30 mouse cellular contexts compared by ENCODE assay signal in the genomic region with DNA sequence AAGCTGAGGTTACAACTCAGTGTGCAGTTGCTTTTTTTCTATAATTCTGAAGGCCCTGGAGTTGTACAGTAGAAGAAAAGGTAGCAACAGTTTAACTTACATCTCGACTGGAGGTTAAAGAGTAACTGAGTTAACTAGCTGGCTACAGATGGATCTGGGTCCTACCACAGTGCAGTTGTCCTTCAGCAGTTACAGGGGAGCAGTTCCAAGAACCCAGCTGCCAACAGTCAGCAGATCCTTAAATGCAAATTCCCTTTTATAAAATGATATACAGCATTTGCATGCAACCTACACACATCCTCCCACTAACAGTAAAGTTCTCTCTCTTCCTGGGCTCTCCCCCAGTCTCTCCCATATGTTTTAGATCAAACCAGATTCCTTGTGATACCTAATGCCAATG. TPM values are rescaled to one million over a fixed set of nuclear protein-coding genes. Genes with fewer than 3 reads are reported as not detected.
DNase-seq lines count a peak whose midpoint lies in the region; TF ChIP-seq lines count a peak whose summit lies in the region.
"Had no signal": no experiment of that assay in that cellular context is flagged by ENCODE, and none has a peak within 500 bp of the region (broad histone marks: within the 10 kb centered on the region; RNA-seq: fewer than 3 reads in every experiment).

No protein-coding gene starts in this region.

- H3K27ac ChIP-seq in heart, adult 2 months, result no peak overlapping the region
- H3K27ac ChIP-seq: embryonic facial prominence, embryonic 15.5 days; kidney, postnatal 0 days; liver, embryonic 14.5 days; lung, embryonic 15.5 days; macrophage; midbrain, embryonic 10.5 days; stomach, embryonic 15.5 days had no signal

- intact Hi-C loops in heart, adult 2 months (cut with DNase I), result no loop called here

- H3K4me3 ChIP-seq in heart, adult 2 months, result no peak overlapping the region
- H3K4me3 ChIP-seq: embryonic facial prominence, embryonic 15.5 days; lung, embryonic 15.5 days; midbrain, embryonic 10.5 days; stomach, embryonic 15.5 days had no signal

- no peak for TF ChIP-seq EP300 in heart, adult 2 months (IDR thresholded peaks at IDR 0.05; ENCODE audit: insufficient read depth, low read depth, low read length)

- no peak for TF ChIP-seq CTCF in heart, adult 2 months (IDR thresholded peaks at IDR 0.05)

- no peaks in the 10 kb centered on the region for H3K4me1 ChIP-seq in heart, adult 2 months (ENCODE audit: control insufficient read depth, insufficient read depth, low read length)
- H3K4me1 ChIP-seq: embryonic facial prominence, embryonic 15.5 days; lung, embryonic 15.5 days; midbrain, embryonic 10.5 days; stomach, embryonic 15.5 days had no signal

- peak; percentile 63 for DNase-seq in kidney, adult 11 months
- no peak for DNase-seq in kidney, postnatal 4 days
- peak; percentile 75 for DNase-seq in right cerebral cortex, adult 18-20 months
- DNase-seq in right cerebral cortex, postnatal 4 days, result no peak
- DNase-seq in kidney, postnatal 25 days, result peak; percentile 36 to 71
- peak; percentile 88 for DNase-seq in telencephalon, adult 2 months (ENCODE audit: low read depth, low spot score)
- no peak for DNase-seq in cerebellum, adult 8-10 months
- DNase-seq in heart, adult 2 months, result no peak
- DNase-seq: adrenal gland, postnatal 14 days; cerebellum, adult 11-12 months; cerebellum, postnatal 25 days; gastrocnemius, postnatal 14 days; heart, adult 18-20 months; heart, postnatal 36 days; layer of hippocampus, postnatal 36 days; retina, postnatal 1 day; spleen, adult 18-20 months; thymus, adult 2 months had no signal

- H3K9ac ChIP-seq in heart, adult 2 months (ENCODE audit: low read depth, low read length), result no peak overlapping the region
- H3K9ac ChIP-seq: embryonic facial prominence, embryonic 15.5 days; liver, embryonic 14.5 days; lung, embryonic 15.5 days; stomach, embryonic 15.5 days had no signal

- WGBS in heart, adult 2 months, result 52% methylated on average over 1 of the region's 1 CpGs

- H3K79me2 ChIP-seq in heart, adult 2 months (replicated peaks; ENCODE audit: control insufficient read depth, insufficient read depth, low read length), result no peaks in the 10 kb centered on the region

- no peak for TF ChIP-seq POLR2A in heart, adult 2 months (IDR thresholded peaks at IDR 0.05; ENCODE audit: insufficient read depth, low read depth, low read length)

- no peaks in the 10 kb centered on the region for H3K27me3 ChIP-seq in heart, adult 2 months (ENCODE audit: control insufficient read depth, insufficient read depth, low read length)
- H3K27me3 ChIP-seq: CH12.LX; embryonic facial prominence, embryonic 15.5 days; lung, embryonic 15.5 days; stomach, embryonic 15.5 days had no signal

- no peaks in the 10 kb centered on the region for H3K36me3 ChIP-seq in heart, adult 2 months (ENCODE audit: control insufficient read depth, insufficient read depth, low read length)
- H3K36me3 ChIP-seq: embryonic facial prominence, embryonic 15.5 days; lung, embryonic 15.5 days; midbrain, embryonic 10.5 days; stomach, embryonic 15.5 days had no signal

RNA-seq across cellular contexts. Expression of a gene that starts 22.4 kb away (rescaled TPM):
- total RNA-seq in heart, adult 2 months (2021), result 1 to 10 TPM; 6.3 to 7.0 TPM
- 9.9 and 11.3 TPM in 2 replicates for polyA plus RNA-seq in heart, adult 2 months (2012; rRNA removed)
- total RNA-seq: CH12.LX had no signal

RNA-seq across cellular contexts. Expression of a gene that starts 28.3 kb away (rescaled TPM):
- total RNA-seq in heart, adult 2 months (2021), result not detected
- not detected in 2 replicates for polyA plus RNA-seq in heart, adult 2 months (2012; rRNA removed)
- total RNA-seq: adrenal gland, postnatal 14 days; CH12.LX; gastrocnemius, postnatal 14 days; heart, adult 18-20 months; heart, postnatal 36 days; MEL had no signal
- polyA plus RNA-seq: forebrain, embryonic 16.5 days; heart, embryonic 14.5 days; kidney, postnatal 0 days; liver, embryonic 14.5 days; lung, embryonic 15.5 days; macrophage; midbrain, embryonic 10.5 days; urinary bladder, adult 2 months had no signal

Comparison
In these comparisons a context has a peak if more than half of its experiments do, and no peak if none do; other contexts are left out.
1. DNase-seq: peak in kidney, adult 11 months (single experiment), right cerebral cortex, adult 18-20 months (single experiment), kidney, postnatal 25 days (2 of 2) and telencephalon, adult 2 months (single experiment); none in kidney, postnatal 4 days (0 of 2), right cerebral cortex, postnatal 4 days (single experiment), cerebellum, adult 8-10 months (single experiment) and heart, adult 2 months (0 of 2).